Mouse (Mus musculus) G1E-ER4 (cell line): ENCODE results near the gene Olfr615. TPM values are rescaled to one million over a fixed set of nuclear protein-coding genes. Genes with fewer than 3 reads are reported as not detected.
"Not testable (repeated sequence)": the region's sequence is repeated elsewhere in the genome, so short reads cannot be mapped to it uniquely, and the experiment has no call there.

Experiments used
- GATA1 ChIP-seq: IDR thresholded peaks from one replicate; pipeline ENCODE4 v1.8.0; 2012; ENCODE audit warnings: low read length, inconsistent platforms
- polyA plus RNA-seq: library from polyadenylated mRNA; stranded (reverse); fragments of >175 nt; gene quantifications from 2 replicates; pipeline ENCODE4 v1.2.3, GENCODE M21; 2012

Olfr615 gene
- polyA plus RNA-seq: not detected in 2 replicates

- no peak for TF ChIP-seq GATA1
Observed at GRCm38 (mm10) chr7:103555779-103556178, at the start of gene Olfr615. TSS of gene Olfr615 (plus strand) at chr7:103556079.

GRCm38 (mm10) chr7:103512022-103512421 lies 43.9 kb upstream of the Olfr615 start, which contains the start of gene Olfr610:
TSS of gene Olfr610 (minus strand) at chr7:103512122.
- TF ChIP-seq GATA1: no peak

GRCm38 (mm10) chr7:103520746-103521145 lies 35.1 kb upstream of the Olfr615 start, which contains the start of gene Olfr611:
TSS of gene Olfr611 (minus strand) at chr7:103520846.
- TF ChIP-seq GATA1: not testable (repeated sequence)

- TF ChIP-seq GATA1: not testable (repeated sequence)
Observed at GRCm38 (mm10) chr7:103542617-103543016, 13.3 kb upstream of the Olfr615 start, which contains the start of gene Olfr612. TSS of gene Olfr612 (minus strand) at chr7:103542717.

- TF ChIP-seq GATA1: no peak
Observed at GRCm38 (mm10) chr7:103547774-103548173, 8.1 kb upstream of the Olfr615 start, which contains the start of gene Olfr613. TSS of gene Olfr613 (plus strand) at chr7:103548074.

- no peak for TF ChIP-seq GATA1
Observed at GRCm38 (mm10) chr7:103569043-103569442, 13.2 kb downstream of the Olfr615 start, which contains the start of gene Olfr616. TSS of gene Olfr616 (minus strand) at chr7:103569143.

GRCm38 (mm10) chr7:103572761-103573160 lies 16.9 kb downstream of the Olfr615 start, which contains the start of gene Olfr617:
TSS of gene Olfr617 (plus strand) at chr7:103573061.
- TF ChIP-seq GATA1: no peak

GRCm38 (mm10) chr7:103589803-103590202 lies 33.9 kb downstream of the Olfr615 start, which contains the start of gene Olfr618:
TSS of gene Olfr618 (plus strand) at chr7:103590103.
- TF ChIP-seq GATA1: no peak

- TF ChIP-seq GATA1: no peak
Observed at GRCm38 (mm10) chr7:103600275-103600674, 44.4 kb downstream of the Olfr615 start, which contains the start of gene Olfr619. TSS of gene Olfr619 (plus strand) at chr7:103600575.

- no peak for TF ChIP-seq GATA1
Observed at GRCm38 (mm10) chr7:103607425-103607824, 51.5 kb downstream of the Olfr615 start.

GRCm38 (mm10) chr7:103612434-103612833 lies 56.6 kb downstream of the Olfr615 start, which contains the start of gene Olfr620:
TSS of gene Olfr620 (minus strand) at chr7:103612534.
- TF ChIP-seq GATA1: no peak

Other genes starting within 250 kb of the Olfr615 start
- gene Olfr597, start 239.8 kb upstream of the Olfr615 start, polyA plus RNA-seq: not detected in 2 replicates
- gene Olfr598, start 232.5 kb upstream of the Olfr615 start, polyA plus RNA-seq: not detected in 2 replicates
- not detected in 2 replicates for gene Olfr599, start 220.2 kb upstream of the Olfr615 start, polyA plus RNA-seq
- not detected in 2 replicates for gene Olfr600, start 206.4 kb upstream of the Olfr615 start, polyA plus RNA-seq
- gene Olfr601, start 193.4 kb upstream of the Olfr615 start, polyA plus RNA-seq: not detected in 2 replicates
- gene Olfr603, start 169.9 kb upstream of the Olfr615 start, polyA plus RNA-seq: not detected in 2 replicates
- not detected in 2 replicates for gene Usp17lc, start 141.0 kb upstream of the Olfr615 start, polyA plus RNA-seq
- not detected in 2 replicates for gene Olfr605, start 110.6 kb upstream of the Olfr615 start, polyA plus RNA-seq
- not detected in 2 replicates for gene Olfr606, start 107.0 kb upstream of the Olfr615 start, polyA plus RNA-seq
- gene Olfr607, start 91.9 kb upstream of the Olfr615 start, polyA plus RNA-seq: not detected in 2 replicates
- not detected in 2 replicates for gene Olfr608, start 86.2 kb upstream of the Olfr615 start, polyA plus RNA-seq
- gene Olfr609, start 58.0 kb upstream of the Olfr615 start, polyA plus RNA-seq: not detected in 2 replicates
- not detected in 2 replicates for gene Olfr610, start 44.0 kb upstream of the Olfr615 start, polyA plus RNA-seq
- not detected in 2 replicates for gene Olfr611, start 35.2 kb upstream of the Olfr615 start, polyA plus RNA-seq
- gene Olfr612, start 13.4 kb upstream of the Olfr615 start, polyA plus RNA-seq: not detected in 2 replicates
- not detected in 2 replicates for gene Olfr613, start 8.0 kb upstream of the Olfr615 start, polyA plus RNA-seq
- gene Olfr616, start 13.1 kb downstream of the Olfr615 start, polyA plus RNA-seq: not detected in 2 replicates
- not detected in 2 replicates for gene Olfr617, start 17.0 kb downstream of the Olfr615 start, polyA plus RNA-seq
- gene Olfr618, start 34.0 kb downstream of the Olfr615 start, polyA plus RNA-seq: not detected in 2 replicates
- gene Olfr619, start 44.5 kb downstream of the Olfr615 start, polyA plus RNA-seq: not detected in 2 replicates
- not detected in 2 replicates for gene Olfr620, start 56.5 kb downstream of the Olfr615 start, polyA plus RNA-seq
- not detected in 2 replicates for gene Olfr622, start 86.6 kb downstream of the Olfr615 start, polyA plus RNA-seq
- gene Olfr623, start 107.6 kb downstream of the Olfr615 start, polyA plus RNA-seq: not detected in 2 replicates
- not detected in 2 replicates for gene Olfr624, start 115.1 kb downstream of the Olfr615 start, polyA plus RNA-seq
- not detected in 2 replicates for gene Olfr625-ps1, start 126.6 kb downstream of the Olfr615 start, polyA plus RNA-seq
- not detected in 2 replicates for gene Olfr243, start 158.6 kb downstream of the Olfr615 start, polyA plus RNA-seq
- gene Olfr628, start 174.3 kb downstream of the Olfr615 start, polyA plus RNA-seq: not detected in 2 replicates
- not detected in 2 replicates for gene Olfr629, start 188.9 kb downstream of the Olfr615 start, polyA plus RNA-seq
- gene Olfr630, start 201.3 kb downstream of the Olfr615 start, polyA plus RNA-seq: not detected in 2 replicates
- gene Olfr69, start 215.5 kb downstream of the Olfr615 start, polyA plus RNA-seq: not detected in 2 replicates
- not detected in 2 replicates for gene Olfr68, start 223.6 kb downstream of the Olfr615 start, polyA plus RNA-seq
- not detected in 2 replicates for gene Olfr67, start 235.7 kb downstream of the Olfr615 start, polyA plus RNA-seq